Mouse (Mus musculus): ENCODE data around the gene Plvap.

DNA sequence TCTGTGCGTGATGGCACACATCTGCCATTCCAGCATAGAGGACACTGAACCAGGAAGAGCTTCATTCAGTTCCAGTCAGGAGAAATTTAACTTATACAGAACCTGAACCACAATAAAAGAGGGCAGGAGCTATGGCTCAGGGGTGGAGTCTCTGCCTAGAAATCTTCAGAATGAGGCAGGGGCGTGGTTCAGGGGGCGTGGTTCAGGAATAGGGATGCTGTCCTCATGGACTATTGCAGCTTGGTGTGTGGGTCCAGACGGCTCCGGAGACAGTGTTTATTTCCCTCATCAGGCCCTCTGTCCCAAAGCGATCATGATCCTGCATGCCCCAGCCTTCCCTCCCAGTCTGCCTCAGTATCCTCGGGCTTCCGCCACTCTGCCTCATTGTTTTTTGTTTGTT, 56.9 kb downstream of the Plvap start:
- no peak for TF ChIP-seq CTCF (IDR thresholded peaks at IDR 0.05; ENCODE audit: insufficient read depth, low read length)
- no peak for TF ChIP-seq POLR2A (IDR thresholded peaks at IDR 0.05; ENCODE audit: borderline replicate concordance, extremely low read depth, low read depth, low read length)
